In genomic region chr17:50508055-50508774, GRCm38 (mm10) we compare ENCODE assay signal across 8 mouse cellular contexts. TPM values are rescaled to one million over a fixed set of nuclear protein-coding genes. Genes with fewer than 3 reads are reported as not detected.
DNase-seq lines count a peak whose midpoint lies in the region; ATAC-seq and TF ChIP-seq lines count a peak whose summit lies in the region.

No protein-coding gene starts in this region.

- TF ChIP-seq CTCF in bone marrow, adult 2 months (IDR thresholded peaks at IDR 0.05; ENCODE audit: control insufficient read depth, insufficient read depth, low read length), result peak; percentile 2; the same call in 1 of the 2 replicates

- ATAC-seq in erythroid progenitor cell, adult 5-6 weeks (replicated peaks; ENCODE audit: low FRiP score, poor library complexity, severe bottlenecking), result peak; percentile 61
- ATAC-seq in limb, embryonic 13.5 days (ENCODE audit: low FRiP score, low read depth), result 0 out of 2 replicates have a peak, but pooled peaks have one; percentile 3
- 0 out of 2 replicates have a peak, but pooled peaks have one; percentile 9 for ATAC-seq in stomach, embryonic 15.5 days (ENCODE audit: insufficient read depth, low FRiP score, low read depth)

- peak overlapping the region; percentile 78 for H3K4me2 ChIP-seq in limb, embryonic 13.5 days (replicated peaks)
- peak overlapping the region; percentile 90 for H3K4me2 ChIP-seq in stomach, embryonic 15.5 days

- peak overlapping the region; percentile 95 for H3K27ac ChIP-seq in bone marrow, adult 2 months (ENCODE audit: control insufficient read depth, insufficient read depth, low read depth, low read length, poor library complexity)
- no peak overlapping the region for H3K27ac ChIP-seq in limb, embryonic 13.5 days
- no peak overlapping the region for H3K27ac ChIP-seq in stomach, embryonic 15.5 days

- H3K4me1 ChIP-seq in bone marrow, adult 2 months (ENCODE audit: control insufficient read depth, insufficient read depth, low read length), result peaks cover 4% of the 10 kb centered on the region
- peaks cover 23% of the 10 kb centered on the region for H3K4me1 ChIP-seq in limb, embryonic 13.5 days
- H3K4me1 ChIP-seq in stomach, embryonic 15.5 days, result peaks cover 9% of the 10 kb centered on the region

- H3K9me3 ChIP-seq in limb, embryonic 13.5 days, result no peaks in the 10 kb centered on the region
- H3K9me3 ChIP-seq in stomach, embryonic 15.5 days, result no peaks in the 10 kb centered on the region

- H3K9ac ChIP-seq in limb, embryonic 13.5 days, result peak overlapping the region; percentile 87
- peak overlapping the region; percentile 65 for H3K9ac ChIP-seq in stomach, embryonic 15.5 days

- 23% methylated on average over 18 of the region's 18 CpGs for WGBS in bone marrow, adult 2 months
- WGBS in limb, embryonic 13.5 days, result 14% methylated on average over 18 of the region's 18 CpGs
- WGBS in stomach, embryonic 15.5 days, result 23% methylated on average over 18 of the region's 18 CpGs

- no peaks in the 10 kb centered on the region for H3K36me3 ChIP-seq in limb, embryonic 13.5 days
- no peaks in the 10 kb centered on the region for H3K36me3 ChIP-seq in stomach, embryonic 15.5 days

- H3K27me3 ChIP-seq in limb, embryonic 13.5 days, result peaks cover 9% of the 10 kb centered on the region
- no peaks in the 10 kb centered on the region for H3K27me3 ChIP-seq in stomach, embryonic 15.5 days (replicated peaks)

- intact Hi-C loops in left cerebral cortex, postnatal 4 days (cut with DNase I), result loop anchor here (5.0 to 10.0 kb wide), 2 partner anchors 216 to 287 kb away; partner anchors contain the start of gene Dazl

- TF ChIP-seq POLR2A in bone marrow, adult 2 months (IDR thresholded peaks at IDR 0.05; ENCODE audit: borderline replicate concordance, control insufficient read depth, low read depth, low read length), result no peak

- peak; percentile 16 for DNase-seq in left cerebral cortex, postnatal 4 days
- DNase-seq in left cerebral cortex, adult 9 months (ENCODE audit: low spot score in 2 of 2), result no peak
- DNase-seq in embryo, embryonic 10.5 days (ENCODE audit: low spot score), result no peak
- no peak for DNase-seq in ovary, postnatal 10 days (ENCODE audit: low spot score)

- H3K4me3 ChIP-seq in bone marrow, adult 2 months (replicated peaks; ENCODE audit: control insufficient read depth, low read depth, low read length), result peak overlapping the region; percentile 69
- peak overlapping the region; percentile 84 for H3K4me3 ChIP-seq in limb, embryonic 13.5 days
- peak overlapping the region; percentile 89 for H3K4me3 ChIP-seq in stomach, embryonic 15.5 days (replicated peaks)

RNA-seq across cellular contexts. Expression of gene Plcl2, which starts 1.0 kb away (rescaled TPM):
- 10 to 100 TPM; 51.2 to 52.0 TPM for total RNA-seq in left cerebral cortex, postnatal 4 days (2021)
- polyA plus RNA-seq in bone marrow, adult 2 months (2011; ENCODE audit: insufficient read depth, insufficient read length, low replicate concordance, missing spikeins), result 29.5 and 33.4 TPM in 2 replicates
- 145 and 168 TPM in 2 replicates for total RNA-seq in erythroid progenitor cell, adult 5-6 weeks (2015; ENCODE audit: low replicate concordance)
- 165 and 173 TPM in 2 replicates for total RNA-seq in erythroid progenitor cell, adult 5-6 weeks (2017; ENCODE audit: low replicate concordance)
- polyA plus RNA-seq in limb, embryonic 13.5 days (2015; fragmentation: Nextera tagmentation; extraction: Ambion mirVana), result 3.7 and 3.9 TPM in 2 replicates
- polyA plus RNA-seq in stomach, embryonic 15.5 days (2015; fragmentation: Nextera tagmentation; extraction: Ambion mirVana), result 3.7 and 4.5 TPM in 2 replicates

Comparison
In these comparisons a context has a peak if more than half of its experiments do, and no peak if none do; other contexts are left out.
1. ATAC-seq: peak in every context shown above with its lines; median percentile 61 in erythroid progenitor cell, adult 5-6 weeks; 9 in stomach, embryonic 15.5 days; 3 in limb, embryonic 13.5 days.